Mouse (Mus musculus) adrenal gland (tissue): ENCODE data around the gene Dazap2.

Experiments used
- intact Hi-C: fragments of 180-260 bp; cut with DNase I; formaldehyde crosslinking; loops from one replicate; pipeline ENCODE4 v1.15.1; 2025

Gene Dazap2

DNA sequence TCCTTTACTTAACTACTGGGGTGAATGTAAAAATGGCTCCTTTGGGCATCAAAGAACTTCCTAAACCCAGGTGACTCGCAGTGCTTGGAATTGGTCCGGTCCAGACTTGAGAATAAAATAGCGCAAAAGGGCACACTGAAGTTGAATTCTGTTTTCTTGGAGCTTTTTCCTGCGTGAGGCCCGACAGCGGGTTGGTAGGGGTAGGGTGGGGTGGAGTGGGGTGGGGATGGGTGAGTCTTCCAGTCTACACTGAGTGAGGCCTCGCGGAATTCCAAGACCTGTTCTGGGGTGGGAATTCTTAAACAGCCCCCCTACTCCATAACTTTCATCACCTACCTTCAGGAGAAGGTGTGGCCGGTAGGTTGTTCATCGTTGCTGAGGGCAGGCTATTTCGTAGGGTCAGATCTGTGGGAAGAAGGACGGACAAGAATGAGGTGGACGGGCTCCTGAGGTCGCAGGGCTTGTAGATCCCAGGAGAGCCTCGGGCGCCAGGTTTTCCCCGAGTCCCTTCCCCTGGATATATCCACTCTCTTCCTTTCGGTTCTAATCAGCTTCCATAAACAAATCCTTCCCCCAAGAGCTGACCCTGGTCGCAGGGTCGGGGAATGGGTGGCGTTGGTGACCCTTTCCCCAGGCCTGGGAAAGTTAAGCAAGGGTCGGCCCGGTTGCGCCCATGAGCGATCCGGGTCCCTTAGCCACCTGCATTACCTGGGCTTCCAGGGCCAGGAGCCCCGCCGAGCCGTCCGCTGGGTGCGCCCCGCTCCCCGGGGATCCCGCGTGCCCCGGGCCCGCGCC is 20.9 kb downstream of the Dazap2 start:
- intact Hi-C loops: loop anchor here (5.0 kb wide), 1 partner anchor 46 kb away; no protein-coding TSS in a partner anchor

DNA sequence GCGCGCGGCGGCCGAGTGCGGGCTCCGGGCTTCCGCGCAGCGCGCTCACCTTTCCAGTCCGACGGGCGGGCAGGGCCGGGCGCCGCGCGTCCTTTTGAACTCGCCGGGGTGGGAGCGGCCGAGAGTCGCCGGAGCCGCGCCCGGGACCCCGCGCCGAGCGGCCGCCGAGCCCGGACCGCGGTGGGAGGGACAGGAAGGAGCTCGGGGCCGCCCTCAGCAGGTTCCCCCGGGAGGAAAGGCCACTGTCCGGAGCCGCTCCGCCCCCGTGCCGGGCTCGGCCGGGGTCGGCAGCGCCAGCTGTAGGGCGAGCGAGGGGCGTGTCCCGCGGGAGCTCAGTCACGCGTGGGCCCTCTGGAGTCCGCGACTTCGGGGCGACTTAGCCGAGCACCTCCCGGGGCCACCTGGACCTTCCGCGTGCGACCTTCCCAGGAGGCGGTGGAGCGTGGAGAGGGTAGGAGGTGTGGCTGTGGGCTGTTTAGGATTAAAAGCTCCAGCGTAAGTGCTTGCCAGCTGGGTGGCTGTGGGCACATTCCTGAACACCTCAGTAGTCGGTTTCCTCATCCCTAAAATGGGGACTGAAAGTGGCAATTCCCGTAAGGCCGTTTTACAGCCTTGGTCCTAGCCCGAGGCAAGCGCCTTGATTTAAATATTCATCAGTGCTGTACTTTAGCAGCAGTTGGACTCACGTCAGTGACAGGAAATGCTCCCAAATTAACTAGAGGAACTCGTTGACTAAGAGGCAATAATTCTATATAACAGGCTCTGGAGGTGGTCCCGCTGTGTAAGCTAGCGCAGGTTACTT is 21.8 kb downstream of the Dazap2 start, which contains the start of gene Smagp:
Gene Smagp, minus strand, starts transcription at position 241 of the 802 bp plus-strand sequence.
- intact Hi-C loops: loop anchor here (5.0 kb wide), 1 partner anchor 45 kb away; no protein-coding TSS in a partner anchor

DNA sequence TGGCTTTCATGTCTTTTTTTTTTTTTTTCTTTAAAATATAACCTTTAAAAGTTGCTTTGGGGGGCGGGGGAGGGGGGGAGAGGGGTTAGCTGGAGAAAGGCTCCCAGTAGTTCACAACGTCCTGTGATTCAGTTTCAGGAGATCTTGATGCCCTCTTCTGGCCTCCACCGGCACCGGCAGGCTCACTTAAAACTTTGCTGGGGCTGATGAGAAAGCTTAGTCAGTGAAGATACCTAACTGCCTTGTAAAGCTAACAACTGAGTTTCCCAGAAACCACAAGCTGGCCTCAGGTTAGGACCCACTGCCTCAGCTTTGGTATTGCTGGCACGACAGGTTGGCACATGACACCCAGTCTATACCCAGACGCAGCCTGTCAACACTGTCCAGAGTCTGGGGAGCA is 22.5 kb downstream of the Dazap2 start:
- intact Hi-C loops: loop anchor here (5.0 kb wide), 1 partner anchor 45 kb away; no protein-coding TSS in a partner anchor

DNA sequence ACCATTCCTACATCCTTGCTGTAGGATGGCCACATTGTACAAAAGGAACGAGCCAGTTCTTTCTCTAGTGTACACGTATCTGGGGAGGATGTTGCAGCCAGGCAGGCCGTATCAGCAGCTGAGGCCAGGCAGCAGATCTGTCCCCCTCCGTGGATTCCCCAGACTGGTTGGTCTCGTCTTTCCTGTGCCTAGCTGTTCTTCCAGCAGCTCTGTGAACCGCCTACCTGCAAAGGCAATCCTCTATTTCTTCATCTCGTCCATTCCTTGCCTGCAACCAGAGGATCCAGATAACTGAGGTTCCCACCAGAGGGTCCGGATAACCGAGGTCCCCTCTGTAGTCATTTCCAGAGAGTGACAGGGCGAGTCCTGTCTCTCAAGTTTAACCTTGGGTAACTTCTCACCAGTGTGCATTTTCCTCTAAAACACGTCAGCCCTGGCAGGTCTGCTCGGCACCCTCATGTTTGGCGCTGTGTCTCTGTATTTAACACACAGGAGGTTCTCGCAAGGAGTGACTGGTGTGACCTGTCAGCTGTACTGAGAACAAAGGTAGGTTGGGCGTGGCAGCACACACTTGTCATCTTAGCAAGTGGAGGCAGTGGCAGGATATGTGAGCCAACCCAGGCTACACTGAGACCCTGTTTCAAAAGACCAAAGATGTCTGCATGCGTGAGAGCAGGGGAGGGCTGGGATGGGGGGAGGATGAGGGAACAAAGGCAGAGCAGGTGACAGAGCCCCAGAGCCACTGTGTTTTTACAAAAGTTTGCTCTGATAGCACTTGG is 25.0 kb downstream of the Dazap2 start:
- intact Hi-C loops: loop anchor here (5.0 kb wide), 1 partner anchor 42 kb away; no protein-coding TSS in a partner anchor

DNA sequence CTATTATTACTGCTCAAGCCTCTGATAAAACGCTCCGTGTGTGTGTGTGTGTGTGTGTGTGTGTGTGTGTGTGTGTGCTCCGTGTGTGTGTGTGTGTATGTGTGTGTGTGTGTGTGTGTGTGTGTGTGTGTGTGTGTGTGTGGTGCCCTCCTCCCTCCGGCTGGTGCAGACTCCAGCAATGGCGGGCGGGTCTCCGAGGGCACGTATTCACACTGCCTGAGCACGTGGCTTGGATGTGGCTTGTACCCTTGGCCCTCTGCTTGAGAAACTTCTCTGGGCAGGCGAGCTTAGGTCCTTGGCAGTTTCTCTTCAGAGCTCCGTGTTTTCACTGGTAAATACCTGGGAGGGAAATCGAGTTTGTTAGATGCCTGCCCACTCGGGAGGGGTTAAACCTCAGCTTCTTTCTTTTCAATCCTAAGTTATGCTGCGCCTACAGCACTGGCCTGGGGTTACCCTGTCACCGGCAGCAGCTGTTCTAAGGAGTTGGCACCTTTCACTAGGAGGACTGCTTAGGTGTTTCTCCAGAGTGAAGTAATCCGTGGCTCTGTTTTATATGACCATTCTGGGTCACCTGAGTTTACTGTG is 26.2 kb downstream of the Dazap2 start:
- intact Hi-C loops: no loop called here

DNA sequence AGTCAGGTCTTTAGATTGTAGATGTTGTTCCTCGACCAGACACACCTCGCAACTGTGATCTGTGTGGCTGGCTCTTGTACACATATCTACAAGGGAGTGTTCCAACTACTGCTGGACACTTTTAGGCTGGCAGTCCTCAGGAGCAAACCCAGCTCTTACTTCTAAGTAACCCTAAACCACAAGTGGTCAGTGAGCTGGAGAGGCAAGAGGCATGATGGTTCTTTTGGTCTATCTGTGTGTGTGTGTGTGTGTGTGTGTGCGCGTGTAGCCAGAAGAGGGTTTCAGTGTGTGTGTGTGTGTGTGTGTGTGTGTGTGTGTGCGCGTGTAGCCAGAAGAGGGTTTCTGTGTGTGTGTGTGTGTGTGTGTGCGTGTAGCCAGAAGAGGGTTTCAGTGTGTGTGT is 27.3 kb downstream of the Dazap2 start:
- intact Hi-C loops: no loop called here

DNA sequence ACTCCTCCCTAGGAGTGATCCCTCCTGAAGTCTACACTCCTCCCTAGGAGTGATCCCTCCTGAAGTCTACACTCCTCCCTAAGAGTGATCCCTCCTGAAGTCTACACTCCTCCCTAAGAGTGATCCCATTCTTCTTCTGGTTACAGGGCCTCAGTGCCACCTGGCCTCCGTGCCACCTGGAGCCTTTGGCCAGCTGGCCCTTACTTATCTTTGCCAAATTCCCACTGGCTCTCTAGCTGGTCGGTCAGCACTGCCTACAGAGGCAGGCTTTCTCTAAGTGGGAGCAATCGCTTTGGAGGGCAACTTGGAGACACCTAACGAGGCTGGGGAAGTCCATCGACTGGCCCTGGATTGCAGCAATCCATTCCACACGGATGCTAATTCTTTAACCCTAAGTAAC is 31.0 kb downstream of the Dazap2 start:
- intact Hi-C loops: no loop called here

DNA sequence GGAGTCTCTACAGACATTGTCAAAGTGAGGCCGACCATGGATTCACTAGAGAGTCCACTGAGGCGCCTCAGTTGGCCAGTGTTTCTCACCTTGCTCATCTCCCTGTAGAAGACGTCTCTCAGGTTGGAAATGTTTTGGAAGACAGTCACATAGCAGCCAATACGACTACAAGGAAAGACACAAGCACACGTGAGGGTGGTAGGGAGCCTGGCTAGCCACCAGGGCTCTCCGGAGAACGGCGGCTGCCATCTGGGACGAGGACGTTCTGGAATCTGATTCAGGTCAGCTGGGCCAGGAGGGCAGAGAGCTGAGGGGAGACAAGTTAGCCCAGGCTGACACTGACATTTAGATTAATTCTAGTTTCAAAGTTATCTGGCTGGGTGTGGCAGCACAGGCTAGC is 35.0 kb downstream of the Dazap2 start:
- intact Hi-C loops: no loop called here

DNA sequence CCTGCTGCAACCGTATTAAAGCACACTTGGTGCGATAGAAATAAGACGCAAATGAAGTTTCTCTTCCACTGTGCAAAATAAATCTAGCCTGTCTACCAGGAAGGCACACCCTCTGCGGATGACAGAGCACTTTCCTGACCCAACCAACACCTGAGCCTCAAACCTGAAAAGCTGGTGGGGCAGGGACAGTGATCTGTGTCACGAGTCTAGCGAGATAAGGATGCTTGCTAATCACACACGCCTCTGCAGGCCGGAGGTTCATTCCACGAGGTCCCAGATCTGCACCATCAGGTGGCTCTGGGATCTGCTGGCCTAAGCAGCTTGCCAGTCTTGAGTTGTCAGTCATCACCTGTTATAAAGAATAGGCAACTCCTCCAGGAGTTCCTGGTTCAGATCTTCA is 36.5 kb downstream of the Dazap2 start:
- intact Hi-C loops: no loop called here

DNA sequence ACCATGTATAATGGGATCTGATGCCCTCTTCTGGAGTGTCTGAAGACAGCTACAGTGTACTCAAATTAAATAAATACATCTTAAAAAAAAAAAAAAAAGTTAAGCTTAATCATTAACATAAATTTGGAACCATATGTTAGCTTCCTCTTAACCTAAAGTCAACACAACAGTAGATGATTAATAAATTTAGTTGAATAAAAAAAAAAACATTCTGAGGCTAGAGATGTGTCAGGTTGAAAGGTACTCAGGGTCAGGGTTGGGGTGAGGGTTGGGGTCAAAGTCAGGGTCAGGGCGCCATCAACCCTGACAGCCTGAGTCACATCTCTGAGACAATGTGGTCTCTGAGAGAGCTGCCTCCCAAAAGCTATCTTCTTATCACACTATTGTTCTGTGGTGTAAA is 39.1 kb downstream of the Dazap2 start:
- intact Hi-C loops: no loop called here

DNA sequence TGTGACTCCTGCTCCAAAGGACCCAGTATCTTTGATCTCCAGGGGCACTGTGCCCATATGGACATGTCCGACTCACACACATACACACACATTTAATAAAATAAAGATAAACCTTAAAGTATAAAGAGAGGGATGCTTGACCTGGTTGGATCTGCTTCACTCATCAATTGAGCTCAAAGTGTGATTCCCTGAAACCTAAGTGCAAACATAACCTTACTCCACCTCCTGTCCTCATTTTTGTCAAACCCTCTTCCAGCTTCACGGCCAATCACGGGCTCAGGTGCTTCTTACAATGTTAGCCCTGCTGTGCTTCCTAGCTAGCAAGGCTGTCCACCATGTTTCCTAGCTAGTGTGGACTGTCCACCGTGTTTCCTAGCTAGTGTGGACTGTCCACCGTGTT is 40.1 kb downstream of the Dazap2 start:
- intact Hi-C loops: no loop called here

DNA sequence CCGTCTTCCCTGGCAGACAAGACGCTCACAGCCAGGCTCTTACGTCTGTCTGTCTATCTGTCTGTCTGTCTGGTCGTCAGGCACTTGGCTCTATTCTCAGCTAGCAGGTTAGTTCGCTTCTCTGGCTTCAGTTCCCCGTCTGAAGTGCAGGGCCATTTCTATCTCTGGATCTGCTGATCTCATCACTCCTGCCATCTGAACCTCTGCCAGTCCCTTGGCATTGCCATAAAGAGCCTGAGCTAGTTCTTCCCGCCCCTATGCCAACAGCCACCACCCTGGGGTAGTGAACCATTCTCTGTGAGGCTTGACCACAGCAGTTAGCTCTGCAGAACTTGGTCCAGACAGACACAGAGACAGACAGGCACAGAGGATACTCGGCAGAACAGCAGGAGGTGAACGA is 45.2 kb downstream of the Dazap2 start:
- intact Hi-C loops: no loop called here

DNA sequence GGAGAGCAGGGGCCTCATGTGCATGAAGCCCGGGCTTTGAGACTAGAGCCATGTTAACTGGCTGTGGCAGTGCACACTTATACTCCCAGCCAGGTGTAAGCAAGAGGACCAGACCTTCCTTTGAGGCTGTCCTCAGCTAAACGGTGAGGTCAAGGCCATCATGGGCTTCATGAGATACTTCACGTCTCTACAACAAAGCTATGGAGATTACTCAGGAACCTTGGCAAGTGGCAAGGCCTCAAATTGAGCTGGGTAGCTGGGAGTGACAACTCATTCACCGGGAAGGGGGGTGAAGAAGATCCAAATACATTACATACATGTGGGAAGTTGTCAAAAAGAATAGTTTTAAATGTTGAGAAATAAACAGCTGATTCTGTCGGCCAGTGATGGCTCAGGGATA is 45.7 kb downstream of the Dazap2 start:
- intact Hi-C loops: no loop called here

DNA sequence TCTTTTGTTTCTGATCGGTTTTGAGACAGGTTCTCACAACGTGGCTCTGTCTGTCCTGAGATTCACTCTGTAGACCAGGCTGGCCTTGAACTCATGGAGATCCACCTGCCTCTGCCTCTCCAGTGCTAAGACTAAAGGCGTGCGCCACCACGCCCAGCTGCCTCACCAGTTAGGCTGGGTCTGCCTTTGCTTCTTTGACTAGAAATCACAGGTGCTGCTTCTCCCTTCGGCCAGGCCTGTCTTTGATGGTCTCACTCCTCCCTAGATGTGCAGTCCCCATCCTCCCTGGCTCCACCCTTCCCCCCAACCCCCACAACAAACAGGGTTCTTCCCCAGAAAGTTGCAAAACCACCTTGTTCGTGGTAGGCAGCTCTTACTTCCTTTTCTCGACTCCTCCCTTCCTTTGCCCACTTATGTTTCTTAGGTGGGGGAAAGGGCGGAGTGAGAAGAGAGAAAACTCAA is 49.7 kb downstream of the Dazap2 start:
- intact Hi-C loops: no loop called here

DNA sequence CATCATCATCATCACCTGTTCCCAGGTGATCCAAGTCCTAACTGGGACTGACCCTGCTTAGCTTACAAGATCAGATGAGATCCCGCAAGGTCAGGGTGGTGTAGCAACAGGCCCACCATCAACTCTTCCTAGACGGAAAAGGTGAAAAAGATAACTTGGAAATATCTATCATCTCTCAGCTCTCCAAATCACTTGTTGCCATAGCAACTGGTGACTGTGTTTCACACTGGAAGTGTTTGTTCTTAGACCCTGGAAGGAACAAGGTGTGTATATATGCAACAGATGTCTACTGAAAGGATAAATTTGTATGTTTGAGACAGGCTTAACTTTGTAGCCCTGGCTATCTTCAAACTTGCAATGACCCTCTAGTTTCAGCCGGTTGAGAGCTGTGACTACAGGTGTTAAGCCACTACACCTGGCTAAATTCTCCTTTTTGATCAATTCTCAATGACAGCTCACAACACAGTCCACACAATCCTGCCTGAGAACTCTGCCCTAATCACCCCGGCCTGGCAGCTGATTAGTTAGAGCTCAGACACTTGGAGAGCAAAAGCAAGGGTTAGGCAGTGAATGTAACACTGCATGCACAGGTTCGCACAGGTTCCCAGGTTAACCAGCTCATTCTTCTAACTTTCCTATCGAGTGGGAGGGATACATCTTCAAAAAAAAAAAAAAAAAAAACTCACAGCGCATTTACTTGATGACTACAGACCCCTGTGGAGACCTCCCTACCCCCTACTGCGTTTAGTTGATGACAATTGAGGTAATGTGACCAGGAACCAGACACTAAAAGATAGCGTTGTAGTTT is 50.5 kb downstream of the Dazap2 start:
- intact Hi-C loops: no loop called here

DNA sequence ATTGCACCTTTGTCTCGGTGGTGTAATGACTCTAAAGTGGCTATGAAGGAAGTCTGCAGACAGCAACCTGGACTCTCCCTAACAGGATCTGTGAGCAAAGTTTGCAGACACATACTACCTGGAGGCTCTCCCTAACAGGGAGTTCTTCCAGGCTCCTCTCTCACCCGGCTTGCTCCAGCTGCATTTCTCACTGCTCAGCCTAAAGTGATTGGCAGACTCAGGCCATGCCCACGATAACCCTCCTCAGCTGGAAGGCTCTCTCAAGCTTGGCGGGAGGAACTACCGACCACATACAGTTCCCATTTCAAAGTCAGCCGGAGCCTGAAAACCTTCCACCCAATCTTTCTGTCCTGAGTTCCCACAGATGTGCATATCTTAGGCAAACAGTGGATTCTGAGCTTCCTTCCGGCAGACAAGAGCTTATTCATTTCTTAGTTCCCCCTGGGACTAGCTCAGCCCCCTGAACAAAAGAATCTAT is 51.1 kb downstream of the Dazap2 start:
- intact Hi-C loops: no loop called here

DNA sequence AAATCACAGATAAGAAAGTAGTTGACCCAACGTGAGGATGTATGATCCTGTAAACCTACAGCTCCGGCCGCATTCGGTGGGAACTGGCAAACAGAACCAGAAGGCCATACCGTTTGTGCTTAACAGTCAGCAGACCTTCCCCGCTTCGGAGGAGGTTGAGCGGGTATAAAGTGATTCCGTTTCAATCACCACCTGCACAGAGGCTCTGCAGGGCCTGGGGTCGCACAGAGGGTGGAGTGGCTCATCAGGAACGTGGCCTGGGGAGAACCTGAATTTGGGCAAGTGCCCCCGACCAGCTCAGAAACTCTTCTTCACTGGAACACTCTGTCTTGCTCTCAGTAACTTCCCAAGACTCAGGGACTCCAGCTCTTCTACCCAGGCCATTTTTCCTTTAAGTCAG is 51.7 kb downstream of the Dazap2 start:
- intact Hi-C loops: no loop called here

DNA sequence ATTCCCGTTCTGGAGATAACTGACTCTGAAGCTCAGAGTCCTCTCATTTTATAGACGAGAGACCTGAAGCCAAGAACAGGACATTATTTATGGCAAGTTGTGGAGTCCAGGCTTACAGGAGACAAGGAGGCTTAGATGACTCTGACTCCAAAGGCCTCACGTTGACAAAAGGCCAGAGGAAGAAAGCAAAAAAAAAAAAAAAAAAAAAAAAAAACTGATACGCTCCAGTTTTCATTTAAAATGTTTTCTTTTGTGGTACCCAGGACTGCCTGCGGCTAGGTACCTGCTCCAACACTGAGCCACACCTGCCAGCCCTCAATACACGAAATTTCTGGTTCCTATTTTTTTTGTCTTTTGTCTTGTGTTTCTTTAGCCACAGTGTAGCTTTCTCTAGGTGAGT is 52.3 kb downstream of the Dazap2 start:
- intact Hi-C loops: no loop called here

DNA sequence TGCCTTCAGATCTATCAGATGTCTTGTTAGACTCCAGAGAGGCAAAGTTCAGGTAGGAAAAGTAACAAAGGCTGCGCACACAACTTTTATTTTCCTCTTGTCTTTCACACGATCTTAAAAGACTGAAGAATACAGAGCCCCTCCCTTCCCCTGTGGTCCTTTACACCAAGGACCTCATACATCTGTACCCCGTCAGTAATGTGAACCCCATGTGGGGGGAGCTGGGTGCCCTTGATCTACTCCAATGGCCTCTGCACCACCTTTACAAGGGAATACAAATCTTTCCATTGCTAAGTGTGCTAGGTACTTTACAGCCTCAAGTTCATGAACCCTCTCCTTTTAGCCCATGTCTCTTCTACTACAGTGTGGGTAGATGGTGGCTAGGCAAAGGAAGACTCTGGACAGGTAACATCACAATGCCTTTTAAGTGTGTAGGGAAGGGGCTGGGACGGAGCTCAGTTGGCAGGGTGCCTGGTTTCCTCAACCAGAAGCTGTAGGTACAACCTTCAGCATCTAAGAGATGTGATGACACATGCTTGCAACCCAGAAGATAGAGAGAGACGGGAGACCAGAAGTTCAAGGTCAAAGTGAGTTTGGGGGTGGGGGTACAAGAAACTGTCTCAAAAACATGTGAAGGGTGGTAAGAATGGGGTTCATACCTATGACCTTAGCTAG is 52.9 kb downstream of the Dazap2 start:
- intact Hi-C loops: no loop called here

DNA sequence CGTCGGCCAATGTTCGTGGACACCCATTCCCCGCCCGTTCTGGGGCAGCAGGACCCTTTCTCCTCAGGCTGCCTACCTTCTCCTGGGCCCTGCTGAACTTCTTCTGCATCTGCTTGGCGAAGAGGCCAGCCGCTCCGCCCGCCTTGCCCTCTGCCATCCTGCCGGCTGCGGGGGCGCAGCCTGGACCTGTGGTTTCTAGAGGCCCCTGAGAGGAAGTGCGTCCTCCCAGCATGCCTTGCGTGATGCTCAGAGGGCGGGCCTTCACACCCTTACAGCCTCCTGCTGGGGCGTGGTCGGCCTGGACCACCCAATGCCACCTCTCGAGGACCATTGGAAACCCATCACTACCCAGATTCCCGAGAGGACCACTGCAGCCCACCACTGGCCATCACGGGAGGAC is 54.2 kb downstream of the Dazap2 start, which contains the start of gene Bin2:
Gene Bin2, minus strand, starts transcription at position 217 of the 400 bp plus-strand sequence.
- intact Hi-C loops: no loop called here
